Mouse (Mus musculus) liver, embryonic 13.5 days (tissue): ENCODE data around the gene Meis2. TPM values are rescaled to one million over a fixed set of nuclear protein-coding genes. Genes with fewer than 3 reads are reported as not detected.
A peak's percentile ranks its signal among the peaks of the same experiment; 100 is the strongest.

ENCODE experiments used
- ATAC-seq: fragments of 200-750 bp; cut with Nextera tagmentation; 2 replicates; pipeline ENCODE4 v1.8.0; 2017; ENCODE audit warnings: low read depth, mild to moderate bottlenecking, moderate number of reproducible peaks, moderate library complexity
- DNase-seq: peaks from one replicate; pipeline ENCODE4 v3.0.0; 2022
- H3K27ac ChIP-seq: fragments of 300-500 bp; sonication (generic); 2 replicates; pipeline ENCODE4 v1.5.1; 2015; ENCODE audit warnings: moderate library complexity, mild to moderate bottlenecking, inconsistent platforms
- H3K27me3 ChIP-seq: fragments of 300-500 bp; sonication (generic); 2 replicates; pipeline ENCODE4 v1.6.1; 2015; ENCODE audit warnings: mild to moderate bottlenecking, inconsistent platforms
- H3K36me3 ChIP-seq: fragments of 300-500 bp; sonication (generic); 2 replicates; pipeline ENCODE4 v1.6.1; 2015; ENCODE audit warnings: mild to moderate bottlenecking, inconsistent platforms
- H3K4me1 ChIP-seq: fragments of 300-500 bp; sonication (generic); replicated peaks from 2 replicates; pipeline ENCODE4 v1.6.1; 2015; ENCODE audit warnings: inconsistent platforms
- H3K4me2 ChIP-seq: fragments of 300-500 bp; sonication (generic); 2 replicates; pipeline ENCODE4 v1.6.1; 2015; ENCODE audit warnings: inconsistent platforms, mild to moderate bottlenecking, moderate library complexity
- H3K4me3 ChIP-seq: fragments of 300-500 bp; sonication (generic); replicated peaks from 2 replicates; pipeline ENCODE4 v1.5.1; 2015; ENCODE audit warnings: mild to moderate bottlenecking, inconsistent platforms
- H3K9ac ChIP-seq: fragments of 300-500 bp; sonication (generic); 2 replicates; pipeline ENCODE4 v1.6.1; 2015; ENCODE audit warnings: mild to moderate bottlenecking, inconsistent platforms
- H3K9me3 ChIP-seq: fragments of 300-500 bp; sonication (generic); replicated peaks from 2 replicates; pipeline ENCODE4 v1.6.1; 2016; ENCODE audit warnings: inconsistent platforms
- WGBS: fragments of 180-500 bp; shearing (Covaris S2); methylation state at CpG from one replicate; pipeline ENCODE4 v1.1.7; 2015; ENCODE audit not compliant: insufficient replicate concordance; 5-methylcytosine and 5-hydroxymethylcytosine counted together
- polyA plus RNA-seq: library from polyadenylated mRNA; unstranded; fragments of >200 nt; fragmentation: Nextera tagmentation; extraction: Ambion mirVana; gene quantifications from 2 replicates; pipeline ENCODE4 v1.2.1, GENCODE M21; 2015

Meis2 gene
- polyA plus RNA-seq, 1 experiment from 2014 or later: 2.1 TPM

DNA sequence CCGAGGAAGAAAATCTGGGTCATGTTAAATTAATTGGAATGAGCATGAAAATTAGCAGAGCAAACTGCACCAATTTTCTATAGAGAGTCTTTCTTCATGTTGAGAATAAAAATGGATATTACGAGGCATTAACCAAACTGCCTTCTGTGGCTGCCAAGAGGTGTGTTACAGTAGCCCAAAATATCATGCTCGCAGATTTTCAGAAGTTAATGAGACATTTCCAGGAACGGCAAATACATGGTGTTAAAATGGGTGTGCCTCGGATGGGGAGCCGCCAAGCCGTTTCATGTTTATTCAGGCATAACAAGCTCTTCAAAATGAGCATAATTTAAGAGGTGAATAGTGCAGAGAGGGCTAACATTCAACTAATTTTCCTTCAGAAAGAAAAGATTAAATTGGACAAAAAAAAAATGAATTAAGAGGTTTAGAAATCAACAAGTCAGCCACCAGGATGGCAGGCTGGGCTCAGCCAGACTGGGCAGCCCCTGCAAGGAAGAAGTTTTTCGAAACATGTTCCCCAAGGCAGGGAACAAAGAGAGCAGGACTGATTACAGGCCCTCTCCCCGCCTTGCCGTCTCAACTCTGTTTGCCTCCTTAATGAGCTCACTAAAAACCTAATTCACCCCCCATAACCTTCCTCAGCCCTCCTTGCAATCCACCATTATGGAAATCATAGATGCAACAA lies 46.7 kb downstream of the Meis2 start:
- no peak for ATAC-seq
- H3K36me3 ChIP-seq: no peaks in the 10 kb centered on the region
- H3K4me3 ChIP-seq: no peak overlapping the region
- H3K27ac ChIP-seq: no peak overlapping the region
- no peaks in the 10 kb centered on the region for H3K9me3 ChIP-seq
- no peak overlapping the region for H3K9ac ChIP-seq
- no peak for DNase-seq
- no peaks in the 10 kb centered on the region for H3K27me3 ChIP-seq
- no peak overlapping the region for H3K4me2 ChIP-seq
- 72% methylated on average over 10 of the region's 10 CpGs for WGBS
- peaks cover 6% of the 10 kb centered on the region; the same call in 1 of the 2 replicates for H3K4me1 ChIP-seq

- H3K4me3 ChIP-seq: no peak overlapping the region
- no peak for DNase-seq
- H3K27ac ChIP-seq: no peak overlapping the region
- H3K9me3 ChIP-seq: no peaks in the 10 kb centered on the region
- H3K36me3 ChIP-seq: no peaks in the 10 kb centered on the region
- 66% methylated on average over 10 of the region's 10 CpGs for WGBS
- no peaks in the 10 kb centered on the region for H3K27me3 ChIP-seq
- H3K4me2 ChIP-seq: no peak overlapping the region
- H3K9ac ChIP-seq: no peak overlapping the region
- ATAC-seq: no peak
- peaks cover 6% of the 10 kb centered on the region; the same call in 1 of the 2 replicates for H3K4me1 ChIP-seq
Observed at GRCm38 (mm10) chr2:116015520-116015919, 50.1 kb downstream of the Meis2 start.

DNA sequence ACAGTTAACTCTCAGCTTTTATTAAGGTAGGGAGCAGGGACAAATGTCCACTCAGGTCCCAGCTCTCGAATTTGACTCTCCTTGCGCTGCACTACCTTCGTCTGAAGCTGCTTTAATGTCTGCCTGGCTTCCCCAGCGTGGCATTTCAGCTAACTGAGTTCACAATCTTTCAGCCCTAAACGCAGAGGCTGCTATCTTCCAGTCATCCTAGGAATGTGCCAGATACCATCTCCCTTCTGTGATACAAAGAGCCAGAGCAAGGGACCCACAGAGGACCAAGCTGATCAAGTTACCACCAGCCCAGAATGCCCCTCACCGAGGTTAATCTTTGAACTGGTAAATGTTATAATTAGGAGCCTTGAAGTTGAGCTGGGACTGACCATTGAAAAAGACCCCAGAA lies 55.2 kb downstream of the Meis2 start:
- ATAC-seq: no peak

GRCm38 (mm10) chr2:116010061-116010460 lies 55.6 kb downstream of the Meis2 start:
- no peak for DNase-seq
- Histone ChIP-seq H3K4me2 (no peak overlapping the region), H3K4me3 (no peak overlapping the region), H3K9ac (no peak overlapping the region), H3K36me3 (no peaks in the 10 kb centered on the region), H3K4me1 (no peaks in the 10 kb centered on the region), H3K27ac (no peak overlapping the region), H3K9me3 (no peaks in the 10 kb centered on the region), H3K27me3 (no peaks in the 10 kb centered on the region)
- no peak for ATAC-seq
- WGBS: 77% methylated on average over 3 of the region's 3 CpGs

More for the DNA sequence above, 55.2 kb downstream of the Meis2 start:
- no peaks in the 10 kb centered on the region for H3K36me3 ChIP-seq
- no peak overlapping the region for H3K4me3 ChIP-seq
- no peak overlapping the region for H3K9ac ChIP-seq
- no peak overlapping the region for H3K4me2 ChIP-seq
- no peaks in the 10 kb centered on the region for H3K9me3 ChIP-seq
- DNase-seq: no peak
- H3K27ac ChIP-seq: no peak overlapping the region
- H3K4me1 ChIP-seq: no peaks in the 10 kb centered on the region
- 34% methylated on average over 6 of the region's 6 CpGs for WGBS
- H3K27me3 ChIP-seq: no peaks in the 10 kb centered on the region

GRCm38 (mm10) chr2:116009097-116009970 lies 56.3 kb downstream of the Meis2 start:
- Histone ChIP-seq H3K4me2 (peak overlapping the region; percentile 28), H3K4me3 (peak overlapping the region; percentile 25), H3K9ac (no peak overlapping the region), H3K9me3 (no peaks in the 10 kb centered on the region), H3K4me1 (no peaks in the 10 kb centered on the region), H3K27ac (no peak overlapping the region), H3K36me3 (no peaks in the 10 kb centered on the region), H3K27me3 (no peaks in the 10 kb centered on the region)
- 29% methylated on average over 20 of the region's 20 CpGs for WGBS
- no peak for ATAC-seq
- no peak for DNase-seq

GRCm38 (mm10) chr2:116002354-116002753 lies 63.3 kb downstream of the Meis2 start:
- no peaks in the 10 kb centered on the region for H3K27me3 ChIP-seq
- no peaks in the 10 kb centered on the region for H3K9me3 ChIP-seq
- H3K36me3 ChIP-seq: no peaks in the 10 kb centered on the region
- H3K27ac ChIP-seq: no peak overlapping the region
- DNase-seq: no peak
- ATAC-seq: no peak
- no peak overlapping the region for H3K4me2 ChIP-seq
- 66% methylated on average over 4 of the region's 6 CpGs for WGBS
- no peak overlapping the region for H3K9ac ChIP-seq
- H3K4me3 ChIP-seq: no peak overlapping the region
- H3K4me1 ChIP-seq: no peaks in the 10 kb centered on the region

- H3K9me3 ChIP-seq: no peaks in the 10 kb centered on the region
- H3K27ac ChIP-seq: no peak overlapping the region
- no peak for DNase-seq
- no peak for ATAC-seq
- H3K9ac ChIP-seq: no peak overlapping the region
- H3K36me3 ChIP-seq: no peaks in the 10 kb centered on the region
- no peak overlapping the region for H3K4me3 ChIP-seq
- no peaks in the 10 kb centered on the region for H3K27me3 ChIP-seq
- H3K4me2 ChIP-seq: no peak overlapping the region
- WGBS: 60% methylated on average over 6 of the region's 6 CpGs
- no peaks in the 10 kb centered on the region for H3K4me1 ChIP-seq
Observed at GRCm38 (mm10) chr2:116001352-116002138, 64.1 kb downstream of the Meis2 start.

DNA sequence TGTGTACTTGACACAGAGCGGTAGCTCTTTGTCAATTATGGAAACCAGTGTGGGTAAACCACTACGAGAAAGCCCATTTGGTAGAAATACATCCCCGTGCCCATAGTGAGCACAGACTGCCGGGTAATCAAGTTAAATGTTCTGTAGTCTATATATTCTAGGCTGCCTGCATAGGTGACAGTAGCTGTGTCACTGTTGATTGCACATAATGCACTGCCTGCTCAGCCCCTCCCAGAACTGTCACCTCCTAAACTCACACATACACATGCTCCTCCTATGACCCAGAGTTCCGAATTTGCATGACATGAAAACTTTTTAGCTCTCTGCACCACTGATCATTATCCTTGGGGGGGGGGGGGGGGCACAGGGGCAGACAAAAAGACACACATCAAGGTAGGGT lies 65.1 kb downstream of the Meis2 start:
- Histone ChIP-seq H3K4me3 (no peak overlapping the region), H3K27ac (no peak overlapping the region), H3K27me3 (no peaks in the 10 kb centered on the region), H3K36me3 (no peaks in the 10 kb centered on the region), H3K9ac (no peak overlapping the region), H3K4me1 (no peaks in the 10 kb centered on the region), H3K4me2 (no peak overlapping the region), H3K9me3 (no peaks in the 10 kb centered on the region)
- no peak for ATAC-seq
- 76% methylated on average over 5 of the region's 5 CpGs for WGBS
- DNase-seq: no peak

DNA sequence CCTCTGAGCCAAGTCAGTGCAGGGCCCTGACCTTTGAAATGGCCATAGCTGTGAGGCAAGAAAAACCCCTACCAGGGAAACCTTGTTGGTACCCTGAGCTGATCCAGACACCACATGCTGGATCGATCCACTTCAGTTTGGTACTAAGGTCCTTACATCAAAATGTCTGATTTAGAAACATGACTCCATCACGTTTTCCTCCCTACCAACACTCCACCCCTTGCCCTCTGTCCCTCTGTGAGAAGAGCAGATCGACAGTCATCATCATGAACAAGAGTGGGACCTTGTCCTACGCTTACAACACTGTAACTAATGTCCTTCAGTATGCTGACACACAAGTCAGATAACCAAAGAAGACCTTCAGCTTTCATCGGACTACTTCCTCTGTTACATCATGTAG lies 66.8 kb downstream of the Meis2 start:
- Histone ChIP-seq H3K36me3 (no peaks in the 10 kb centered on the region), H3K27ac (no peak overlapping the region), H3K9ac (no peak overlapping the region), H3K27me3 (no peaks in the 10 kb centered on the region), H3K4me3 (no peak overlapping the region), H3K4me2 (no peak overlapping the region), H3K4me1 (no peaks in the 10 kb centered on the region), H3K9me3 (no peaks in the 10 kb centered on the region)
- no peak for ATAC-seq
- 54% methylated on average over 5 of the region's 5 CpGs for WGBS
- DNase-seq: no peak

- DNase-seq: no peak
- 63% methylated on average over 2 of the region's 2 CpGs for WGBS
- ATAC-seq: no peak
- Histone ChIP-seq H3K36me3 (no peaks in the 10 kb centered on the region), H3K4me1 (no peaks in the 10 kb centered on the region), H3K9me3 (no peaks in the 10 kb centered on the region), H3K9ac (no peak overlapping the region), H3K4me2 (no peak overlapping the region), H3K4me3 (no peak overlapping the region), H3K27ac (no peak overlapping the region), H3K27me3 (no peaks in the 10 kb centered on the region)
Observed at GRCm38 (mm10) chr2:115996438-115996837, 69.2 kb downstream of the Meis2 start.

GRCm38 (mm10) chr2:115993877-115994276 lies 71.8 kb downstream of the Meis2 start:
- Histone ChIP-seq H3K27me3 (no peaks in the 10 kb centered on the region), H3K36me3 (no peaks in the 10 kb centered on the region), H3K9me3 (no peaks in the 10 kb centered on the region), H3K4me1 (no peaks in the 10 kb centered on the region), H3K4me3 (no peak overlapping the region), H3K4me2 (no peak overlapping the region), H3K9ac (no peak overlapping the region), H3K27ac (no peak overlapping the region)
- WGBS: 59% methylated on average over 4 of the region's 4 CpGs
- ATAC-seq (no peak), DNase-seq (no peak)
